Mouse (Mus musculus): ENCODE results near the gene Psmg4.

DNA sequence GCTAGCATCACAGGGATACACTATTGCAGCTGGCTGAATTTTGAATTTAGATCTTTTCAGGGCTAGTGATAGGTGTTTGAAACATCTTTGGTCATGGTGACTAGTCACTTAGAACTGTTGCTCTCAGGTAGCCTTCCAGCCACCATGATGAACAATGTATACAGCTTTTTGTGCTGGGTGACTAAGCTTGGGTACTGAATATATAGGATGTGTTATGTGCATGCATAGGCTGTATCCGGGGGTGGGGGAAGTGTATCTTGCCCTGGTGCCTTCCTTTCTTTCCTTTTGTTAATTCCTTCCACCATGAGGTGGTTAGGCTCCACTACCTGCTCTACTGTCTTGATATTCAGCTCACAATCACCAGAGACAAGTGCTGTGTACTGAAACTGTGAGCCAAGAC is 11.3 kb upstream of the Psmg4 start:
- TF ChIP-seq POLR2A (IDR thresholded peaks at IDR 0.05; ENCODE audit: insufficient read length, low read depth) (no peak), MYOG (IDR thresholded peaks at IDR 0.05; ENCODE audit: control insufficient read depth in 1 of 3, insufficient read depth in 1 of 3, insufficient read length in 2 of 3, low read depth in 2 of 3) (no peak), CEBPB (IDR thresholded peaks at IDR 0.05; ENCODE audit: insufficient read depth, poor library complexity, severe bottlenecking) (no peak), USF1 (IDR thresholded peaks at IDR 0.05; ENCODE audit: low read depth) (no peak), E2F4 (IDR thresholded peaks at IDR 0.05; ENCODE audit: insufficient read depth) (no peak), TCF12 (IDR thresholded peaks at IDR 0.05; ENCODE audit: insufficient read depth, poor library complexity, severe bottlenecking) (no peak)

Measured in myocyte (in vitro differentiated cells).